Mouse (Mus musculus): ENCODE data around the gene Ube2r2. TPM values are rescaled to one million over a fixed set of nuclear protein-coding genes. Genes with fewer than 3 reads are reported as not detected.

Gene Ube2r2
- polyA plus RNA-seq, 1 experiment, result 40.4 TPM

- no peak for DNase-seq (ENCODE audit: low read depth)
Observed at GRCm38 (mm10) chr4:41174631-41175030, 39.1 kb downstream of the Ube2r2 start.

GRCm38 (mm10) chr4:41179825-41180725 lies 44.5 kb downstream of the Ube2r2 start:
- no peak for DNase-seq (ENCODE audit: low read depth)

GRCm38 (mm10) chr4:41189809-41190208 lies 54.3 kb downstream of the Ube2r2 start:
- no peak for DNase-seq (ENCODE audit: low read depth)

- DNase-seq (ENCODE audit: low read depth), result no peak
Observed at GRCm38 (mm10) chr4:41192544-41193512, 57.3 kb downstream of the Ube2r2 start.

GRCm38 (mm10) chr4:41195328-41195727 lies 59.8 kb downstream of the Ube2r2 start:
- DNase-seq (ENCODE audit: low read depth), result no peak

- DNase-seq (ENCODE audit: low read depth), result peak; percentile 51
Observed at GRCm38 (mm10) chr4:41196861-41197610, 61.5 kb downstream of the Ube2r2 start.

- no peak for DNase-seq (ENCODE audit: low read depth)
Observed at GRCm38 (mm10) chr4:41202135-41202534, 66.6 kb downstream of the Ube2r2 start.

- DNase-seq (ENCODE audit: low read depth), result no peak
Observed at GRCm38 (mm10) chr4:41205751-41206150, 70.2 kb downstream of the Ube2r2 start.

- DNase-seq (ENCODE audit: low read depth), result no peak
Observed at GRCm38 (mm10) chr4:41208050-41208449, 72.5 kb downstream of the Ube2r2 start.

- no peak for DNase-seq (ENCODE audit: low read depth)
Observed at GRCm38 (mm10) chr4:41225412-41225811, 89.9 kb downstream of the Ube2r2 start.

GRCm38 (mm10) chr4:41226351-41226750 lies 90.8 kb downstream of the Ube2r2 start:
- DNase-seq (ENCODE audit: low read depth), result no peak

GRCm38 (mm10) chr4:41235621-41236020 lies 100.1 kb downstream of the Ube2r2 start:
- no peak for DNase-seq (ENCODE audit: low read depth)

- no peak for DNase-seq (ENCODE audit: low read depth)
Observed at GRCm38 (mm10) chr4:41240916-41241315, 105.4 kb downstream of the Ube2r2 start.

Other genes starting within 250 kb of the Ube2r2 start
- gene Spink4, start 215.7 kb upstream of the Ube2r2 start, polyA plus RNA-seq (2012; rRNA removed), result 10.0 and 20.8 TPM in 2 replicates
- gene Bag1, start 187.4 kb upstream of the Ube2r2 start, polyA plus RNA-seq (2012; rRNA removed), result 123 and 165 TPM in 2 replicates
- 26.3 and 35.6 TPM in 2 replicates for gene Chmp5, start 187.3 kb upstream of the Ube2r2 start, polyA plus RNA-seq (2012; rRNA removed)
- gene Nfx1, start 164.8 kb upstream of the Ube2r2 start, polyA plus RNA-seq (2012; rRNA removed), result 37.9 and 43.0 TPM in 2 replicates
- gene Aqp7, start 87.6 kb upstream of the Ube2r2 start, polyA plus RNA-seq (2012; rRNA removed), result 65.8 and 90.8 TPM in 2 replicates
- gene Aqp3, start 37.6 kb upstream of the Ube2r2 start, polyA plus RNA-seq (2012; rRNA removed), result 0.31 TPM in 1 of 2 replicates, not detected in the other
- 49.2 and 51.0 TPM in 2 replicates for gene Nol6, start 11.3 kb upstream of the Ube2r2 start, polyA plus RNA-seq (2012; rRNA removed)
- 36.2 and 49.8 TPM in 2 replicates for gene Ubap2, start 139.4 kb downstream of the Ube2r2 start, polyA plus RNA-seq (2012; rRNA removed)
- gene Dcaf12, start 179.1 kb downstream of the Ube2r2 start, polyA plus RNA-seq (2012; rRNA removed), result 33.8 and 34.1 TPM in 2 replicates
- 28.8 and 35.3 TPM in 2 replicates for gene Ubap1, start 213.3 kb downstream of the Ube2r2 start, polyA plus RNA-seq (2012; rRNA removed)

Measured in gonadal fat pad, adult 2 months (tissue).